Mouse (Mus musculus): ENCODE measurements around the gene Slc4a3.

GRCm38 (mm10) chr1:75608625-75609263, 62.7 kb downstream of the Slc4a3 start:
- no peak for TF ChIP-seq POLR2A (IDR thresholded peaks at IDR 0.05; ENCODE audit: borderline replicate concordance, extremely low read depth, low read depth, low read length)
- no peak for TF ChIP-seq CTCF (IDR thresholded peaks at IDR 0.05; ENCODE audit: insufficient read depth, low read length)
